Mouse (Mus musculus): Measurements from ENCODE around the gene Ccnd3.

Ccnd3 gene

GRCm38 (mm10) chr17:47554621-47555020, 49.8 kb downstream of the Ccnd3 start:
- DNase-seq, result no peak

- no peak for DNase-seq
Measured at GRCm38 (mm10) chr17:47557179-47557578, 52.3 kb downstream of the Ccnd3 start.

- no peak for DNase-seq
Measured at GRCm38 (mm10) chr17:47559726-47560125, 54.9 kb downstream of the Ccnd3 start.

- no peak for DNase-seq
Measured at GRCm38 (mm10) chr17:47562875-47563274, 58.0 kb downstream of the Ccnd3 start.

- no peak for DNase-seq
Measured at GRCm38 (mm10) chr17:47564612-47565011, 59.8 kb downstream of the Ccnd3 start.

- DNase-seq, result no peak
Measured at GRCm38 (mm10) chr17:47566133-47566532, 61.3 kb downstream of the Ccnd3 start.

GRCm38 (mm10) chr17:47567271-47567670, 62.4 kb downstream of the Ccnd3 start:
- peak; percentile 23 for DNase-seq

- no peak for DNase-seq
Measured at GRCm38 (mm10) chr17:47568389-47568788, 63.5 kb downstream of the Ccnd3 start.

- no peak for DNase-seq
Measured at GRCm38 (mm10) chr17:47568951-47569527, 64.2 kb downstream of the Ccnd3 start.

GRCm38 (mm10) chr17:47571621-47572020, 66.8 kb downstream of the Ccnd3 start:
- DNase-seq, result no peak

- DNase-seq, result no peak
Measured at GRCm38 (mm10) chr17:47572436-47572835, 67.6 kb downstream of the Ccnd3 start.

- DNase-seq, result peak; percentile 54
Measured at GRCm38 (mm10) chr17:47574028-47574427, 69.2 kb downstream of the Ccnd3 start.

- no peak for DNase-seq
Measured at GRCm38 (mm10) chr17:47574830-47575229, 70.0 kb downstream of the Ccnd3 start.

- no peak for DNase-seq
Measured at GRCm38 (mm10) chr17:47578655-47579054, 73.8 kb downstream of the Ccnd3 start.

- DNase-seq, result no peak
Measured at GRCm38 (mm10) chr17:47580962-47581361, 76.1 kb downstream of the Ccnd3 start.

- no peak for DNase-seq
Measured at GRCm38 (mm10) chr17:47588517-47588916, 83.7 kb downstream of the Ccnd3 start.

GRCm38 (mm10) chr17:47591073-47591472, 86.2 kb downstream of the Ccnd3 start:
- DNase-seq, result no peak

GRCm38 (mm10) chr17:47593215-47593853, 88.5 kb downstream of the Ccnd3 start:
- DNase-seq, result peak; percentile 97

GRCm38 (mm10) chr17:47593854-47594182, 89.0 kb downstream of the Ccnd3 start:
- DNase-seq, result peak; percentile 12

GRCm38 (mm10) chr17:47594183-47594968, 89.5 kb downstream of the Ccnd3 start:
- peak; percentile 44 for DNase-seq

GRCm38 (mm10) chr17:47594969-47595247, 90.1 kb downstream of the Ccnd3 start:
- no peak for DNase-seq

- peak; percentile 58 for DNase-seq
Measured at GRCm38 (mm10) chr17:47595248-47596161, 90.7 kb downstream of the Ccnd3 start.

- no peak for DNase-seq
Measured at GRCm38 (mm10) chr17:47596162-47596838, 91.4 kb downstream of the Ccnd3 start.
